Mouse (Mus musculus) small intestine, adult 2 months (tissue): Measurements from ENCODE around the gene Gm37240.

Experiments
- CTCF ChIP-seq: fragments of 200-500 bp; IDR thresholded peaks from 2 replicates; pipeline ENCODE4 v1.5.1; 2012; ENCODE audit warnings: low read depth, mild to moderate bottlenecking, control low read depth, inconsistent platforms, low read length, moderate library complexity, mixed read lengths; ENCODE audit not compliant: insufficient replicate concordance, insufficient read length; ENCODE audit errors: extremely low read depth
- POLR2A ChIP-seq: fragments of 200-500 bp; IDR thresholded peaks from 2 replicates; pipeline ENCODE4 v1.6.1; 2012; ENCODE audit warnings: low read depth, mild to moderate bottlenecking, control low read depth, inconsistent platforms, low read length, moderate library complexity

- no peak for TF ChIP-seq CTCF
- TF ChIP-seq POLR2A = no peak
These were observed 196.2 kb downstream of the Gm37240 start for GRCm38 (mm10) chr3:85691134-85691533.
